Mouse (Mus musculus) E14TG2a.4 (cell line): Measurements from ENCODE around the gene Anapc16.

Source experiments
- CTCF ChIP-seq: conservative IDR thresholded peaks from 2 replicates; pipeline ENCODE4 v1.5.1; 2014; ENCODE audit warnings: low read length
- NANOG ChIP-seq: IDR thresholded peaks from 2 replicates; pipeline ENCODE4 v1.6.1; 2014; ENCODE audit warnings: borderline replicate concordance, low read length, mixed read lengths
- POU5F1 ChIP-seq: IDR thresholded peaks from 2 replicates; pipeline ENCODE4 v1.6.1; 2014; ENCODE audit warnings: low read length, borderline replicate concordance

DNA sequence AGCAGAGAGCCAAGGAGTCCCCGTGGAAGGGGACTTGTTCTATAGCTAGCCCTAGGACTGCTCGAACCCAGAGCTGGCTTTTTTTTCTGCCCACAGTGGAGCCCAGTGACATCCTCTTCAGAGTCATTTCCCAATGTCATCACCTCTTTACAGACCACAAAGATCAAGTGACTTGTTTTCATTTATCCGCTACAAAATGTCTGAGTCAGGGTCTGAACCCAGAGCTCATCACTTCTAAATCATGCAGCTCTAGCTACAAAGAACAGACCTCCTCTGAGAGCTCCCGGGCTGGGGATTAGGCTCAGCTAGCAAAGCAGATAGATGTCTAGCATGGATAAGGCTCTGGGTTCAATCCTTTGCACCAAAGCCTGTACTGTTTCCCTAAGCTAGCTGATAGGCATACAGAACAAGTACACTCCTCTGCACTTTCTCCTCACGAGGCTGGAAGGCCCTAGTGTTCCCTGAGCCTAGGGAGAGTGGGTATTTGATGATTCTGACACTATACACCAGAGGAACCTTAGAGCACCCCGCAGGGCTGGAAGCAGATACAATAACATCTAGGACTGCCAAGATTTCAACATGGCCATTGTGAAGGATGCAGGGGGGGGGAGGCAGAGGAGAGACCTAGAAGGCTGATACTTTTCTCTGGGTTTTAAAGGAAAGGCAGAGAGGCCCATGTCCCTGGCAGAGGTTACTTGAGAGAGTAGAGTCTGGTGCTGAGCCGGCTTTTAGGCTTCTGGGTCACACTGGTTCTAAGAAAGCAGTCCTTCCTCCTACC lies 55.5 kb downstream of the Anapc16 start:
- TF ChIP-seq CTCF (no peak), NANOG (no peak), POU5F1 (no peak)
